Mouse (Mus musculus): ENCODE measurements around the gene P3h4. TPM values are rescaled to one million over a fixed set of nuclear protein-coding genes. Genes with fewer than 3 reads are reported as not detected.

P3h4 gene
- total RNA-seq, 2 experiments from 2014 or later = 7.2 to 7.5 TPM

GRCm38 (mm10) chr11:100409686-100410085, 5.0 kb downstream of the P3h4 start:
- no peak for DNase-seq (ENCODE audit: low spot score in 2 of 2)
- intact Hi-C loops (cut with DNase I) = no loop called here

GRCm38 (mm10) chr11:100408835-100409462, 5.7 kb downstream of the P3h4 start:
- DNase-seq (ENCODE audit: low spot score in 2 of 2) = no peak
- intact Hi-C loops (cut with DNase I) = loop anchor here (1.0 kb wide), 1 partner anchor 47 kb away; no protein-coding TSS in a partner anchor

- peak; percentile 62 to 69 for DNase-seq (ENCODE audit: low spot score in 2 of 2)
- intact Hi-C loops (cut with DNase I) = loop anchor here (1.0 kb wide), 1 partner anchor 46 kb away; no protein-coding TSS in a partner anchor
Observed at GRCm38 (mm10) chr11:100408076-100408834, 6.4 kb downstream of the P3h4 start.

- intact Hi-C loops (cut with DNase I) = no loop called here
- DNase-seq (ENCODE audit: low spot score in 2 of 2) = no peak
Observed at GRCm38 (mm10) chr11:100406995-100407705, 7.5 kb downstream of the P3h4 start.

- intact Hi-C loops (cut with DNase I) = no loop called here
- DNase-seq (ENCODE audit: low spot score in 2 of 2) = no peak
Observed at GRCm38 (mm10) chr11:100406273-100406672, 8.4 kb downstream of the P3h4 start.

GRCm38 (mm10) chr11:100404456-100405074, 10.1 kb downstream of the P3h4 start:
- intact Hi-C loops (cut with DNase I) = no loop called here
- DNase-seq (ENCODE audit: low spot score in 2 of 2) = no peak

- intact Hi-C loops (cut with DNase I) = no loop called here
Observed at GRCm38 (mm10) chr11:100403445-100404134, 11.0 kb downstream of the P3h4 start.

GRCm38 (mm10) chr11:100402682-100403081, 12.0 kb downstream of the P3h4 start:
- no peak for DNase-seq (ENCODE audit: low spot score in 2 of 2)
- intact Hi-C loops (cut with DNase I) = no loop called here

More at GRCm38 (mm10) chr11:100403445-100404134, 11.0 kb downstream of the P3h4 start:
- no peak for DNase-seq (ENCODE audit: low spot score in 2 of 2)

- intact Hi-C loops (cut with DNase I) = no loop called here
Observed at GRCm38 (mm10) chr11:100402240-100402639, 12.4 kb downstream of the P3h4 start.

GRCm38 (mm10) chr11:100400842-100401241, 13.8 kb downstream of the P3h4 start:
- DNase-seq (ENCODE audit: low spot score in 2 of 2) = no peak
- intact Hi-C loops (cut with DNase I) = no loop called here

More at GRCm38 (mm10) chr11:100402240-100402639, 12.4 kb downstream of the P3h4 start:
- no peak for DNase-seq (ENCODE audit: low spot score in 2 of 2)

GRCm38 (mm10) chr11:100399727-100400538, 14.7 kb downstream of the P3h4 start:
- intact Hi-C loops (cut with DNase I) = no loop called here
- no peak for DNase-seq (ENCODE audit: low spot score in 2 of 2)

- intact Hi-C loops (cut with DNase I) = no loop called here
- DNase-seq (ENCODE audit: low spot score in 2 of 2) = no peak
Observed at GRCm38 (mm10) chr11:100399320-100399719, 15.3 kb downstream of the P3h4 start.

GRCm38 (mm10) chr11:100398517-100398916, 16.1 kb downstream of the P3h4 start:
- DNase-seq (ENCODE audit: low spot score in 2 of 2) = no peak
- intact Hi-C loops (cut with DNase I) = no loop called here

- peak; percentile 100 for DNase-seq (ENCODE audit: low spot score in 2 of 2)
- intact Hi-C loops (cut with DNase I) = no loop called here
Observed at GRCm38 (mm10) chr11:100397600-100398389, 16.8 kb downstream of the P3h4 start, which contains the start of gene Jup. Gene Jup (minus strand): TSS chr11:100397763.

- intact Hi-C loops (cut with DNase I) = no loop called here
- DNase-seq (ENCODE audit: low spot score in 2 of 2) = no peak
Observed at GRCm38 (mm10) chr11:100396886-100397599, 17.6 kb downstream of the P3h4 start.

- peak in 1 of 2 experiments; percentile 63 for DNase-seq (ENCODE audit: low spot score in 2 of 2)
- intact Hi-C loops (cut with DNase I) = no loop called here
Observed at GRCm38 (mm10) chr11:100395861-100396631, 18.6 kb downstream of the P3h4 start.
